Comparison of ENCODE assay signal across 9 mouse cellular contexts in the genomic region with DNA sequence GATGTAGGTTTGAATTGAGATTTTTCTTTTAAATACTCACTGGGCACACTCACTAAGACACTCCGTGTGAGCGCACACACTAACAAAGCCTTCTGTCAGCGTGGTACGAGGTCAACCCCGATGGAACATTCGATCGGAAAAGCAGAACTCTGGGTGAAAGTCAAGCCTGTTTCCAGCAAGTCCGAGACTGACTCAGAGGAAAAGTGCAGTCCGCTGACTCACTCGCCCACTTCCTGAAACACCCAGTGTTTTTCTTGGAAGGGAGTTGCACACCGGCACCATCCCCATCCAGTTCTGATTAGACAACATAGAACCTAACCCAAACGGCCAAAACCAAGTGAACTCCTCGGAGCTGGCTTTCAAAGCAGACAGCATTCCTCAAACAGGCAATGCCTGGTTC.
DNase-seq lines count a peak whose midpoint lies in the region; ATAC-seq lines count a peak whose summit lies in the region.
"Had no signal": no experiment of that assay in that cellular context is flagged by ENCODE, and none has a peak within 500 bp of the region (broad histone marks: within the 10 kb centered on the region; RNA-seq: fewer than 3 reads in every experiment).

No protein-coding gene starts in this region.

- H3K4me3 ChIP-seq in megakaryocyte, embryonic 14.5 days (replicated peaks): peak overlapping the region; percentile 90
- no peak overlapping the region for H3K4me3 ChIP-seq in forebrain, embryonic 16.5 days (replicated peaks; ENCODE audit: low read length)
- H3K4me3 ChIP-seq: limb, embryonic 12.5 days had no signal

- H3K4me2 ChIP-seq in forebrain, embryonic 16.5 days (ENCODE audit: low read length): no peak overlapping the region
- H3K4me2 ChIP-seq: limb, embryonic 12.5 days had no signal

- no peaks in the 10 kb centered on the region for H3K9me3 ChIP-seq in megakaryocyte, embryonic 14.5 days
- H3K9me3 ChIP-seq in forebrain, embryonic 16.5 days (ENCODE audit: control insufficient read depth, low read length): no peaks in the 10 kb centered on the region
- H3K9me3 ChIP-seq: limb, embryonic 12.5 days had no signal

- WGBS in forebrain, embryonic 16.5 days: 90% methylated on average over 13 of the region's 13 CpGs

- H3K36me3 ChIP-seq in megakaryocyte, embryonic 14.5 days (replicated peaks; ENCODE audit: low read length): no peaks in the 10 kb centered on the region
- no peaks in the 10 kb centered on the region for H3K36me3 ChIP-seq in forebrain, embryonic 16.5 days (ENCODE audit: control insufficient read depth, insufficient read depth)
- H3K36me3 ChIP-seq: limb, embryonic 12.5 days had no signal

- H3K9ac ChIP-seq in forebrain, embryonic 16.5 days (replicated peaks; ENCODE audit: low read depth, low read length): no peak overlapping the region
- H3K9ac ChIP-seq: limb, embryonic 12.5 days had no signal

- DNase-seq in ovary, adult 18-20 months (ENCODE audit: low spot score): peak; percentile 75
- DNase-seq in ovary, postnatal 10 days (ENCODE audit: low spot score): no peak
- peak; percentile 52 to 55 for DNase-seq in gastrocnemius, adult 8-10 months (ENCODE audit: low spot score in 2 of 2)
- DNase-seq in kidney, adult 9 months: peak; percentile 62
- no peak for DNase-seq in embryo, embryonic 10.5 days (ENCODE audit: low spot score)

- peaks cover 49% of the 10 kb centered on the region for H3K4me1 ChIP-seq in megakaryocyte, embryonic 14.5 days
- H3K4me1 ChIP-seq in forebrain, embryonic 16.5 days (replicated peaks; ENCODE audit: control insufficient read depth, insufficient read depth, low read length): 0 out of 2 replicates have a peak, but pooled peaks cover 3% of the 10 kb centered on the region

- no peak overlapping the region for H3K27ac ChIP-seq in forebrain, embryonic 16.5 days (ENCODE audit: low read length)
- H3K27ac ChIP-seq: limb, embryonic 12.5 days had no signal

- ATAC-seq in erythroid progenitor cell, adult 5-6 weeks (replicated peaks; ENCODE audit: low FRiP score, poor library complexity, severe bottlenecking): no peak
- ATAC-seq in forebrain, embryonic 16.5 days: no peak

- peaks cover 13% of the 10 kb centered on the region for H3K27me3 ChIP-seq in megakaryocyte, embryonic 14.5 days (replicated peaks)
- H3K27me3 ChIP-seq in forebrain, embryonic 16.5 days (replicated peaks; ENCODE audit: control insufficient read depth, insufficient read depth, low read length): no peaks in the 10 kb centered on the region
- H3K27me3 ChIP-seq: limb, embryonic 12.5 days had no signal

Comparison
In these comparisons a context has a peak if more than half of its experiments do, and no peak if none do; other contexts are left out.
1. DNase-seq: peak in ovary, adult 18-20 months (single experiment), gastrocnemius, adult 8-10 months (2 of 2) and kidney, adult 9 months (single experiment); none in ovary, postnatal 10 days (single experiment) and embryo, embryonic 10.5 days (single experiment).